Mouse (Mus musculus): ENCODE results near the gene Camp.
A peak's percentile ranks its signal among the peaks of the same experiment; 100 is the strongest.

Gene Camp

DNA sequence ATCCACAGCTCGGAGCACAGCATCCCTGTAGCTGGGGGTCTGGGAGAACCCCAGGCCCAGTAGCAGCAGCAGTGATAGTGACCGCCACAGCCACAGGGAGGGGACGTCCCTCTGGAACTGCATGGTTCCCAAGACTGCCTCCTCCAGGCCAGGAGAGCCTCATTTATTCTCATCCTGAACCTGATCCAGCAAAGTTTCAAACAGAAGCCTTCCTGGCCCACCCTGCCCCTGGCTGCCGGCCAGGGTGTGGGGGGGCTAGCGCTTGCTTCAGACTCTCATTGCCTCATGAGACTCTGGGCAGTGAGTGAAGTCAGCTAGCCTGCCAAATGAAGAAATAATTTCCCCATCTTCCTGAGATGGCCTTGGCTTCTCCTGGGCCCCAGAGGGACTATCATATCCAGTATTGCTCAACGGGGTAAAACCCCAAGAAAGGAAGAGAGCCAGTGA lies at the start of gene Camp:
TSS of gene Camp (minus strand) at position 306 of the 447 bp plus-strand sequence.
- DNase-seq (ENCODE audit: low read depth, low spot score): no peak

GRCm38 (mm10) chr9:109898027-109898426 lies 48.6 kb upstream of the Camp start:
- no peak for DNase-seq (ENCODE audit: low read depth, low spot score)

DNA sequence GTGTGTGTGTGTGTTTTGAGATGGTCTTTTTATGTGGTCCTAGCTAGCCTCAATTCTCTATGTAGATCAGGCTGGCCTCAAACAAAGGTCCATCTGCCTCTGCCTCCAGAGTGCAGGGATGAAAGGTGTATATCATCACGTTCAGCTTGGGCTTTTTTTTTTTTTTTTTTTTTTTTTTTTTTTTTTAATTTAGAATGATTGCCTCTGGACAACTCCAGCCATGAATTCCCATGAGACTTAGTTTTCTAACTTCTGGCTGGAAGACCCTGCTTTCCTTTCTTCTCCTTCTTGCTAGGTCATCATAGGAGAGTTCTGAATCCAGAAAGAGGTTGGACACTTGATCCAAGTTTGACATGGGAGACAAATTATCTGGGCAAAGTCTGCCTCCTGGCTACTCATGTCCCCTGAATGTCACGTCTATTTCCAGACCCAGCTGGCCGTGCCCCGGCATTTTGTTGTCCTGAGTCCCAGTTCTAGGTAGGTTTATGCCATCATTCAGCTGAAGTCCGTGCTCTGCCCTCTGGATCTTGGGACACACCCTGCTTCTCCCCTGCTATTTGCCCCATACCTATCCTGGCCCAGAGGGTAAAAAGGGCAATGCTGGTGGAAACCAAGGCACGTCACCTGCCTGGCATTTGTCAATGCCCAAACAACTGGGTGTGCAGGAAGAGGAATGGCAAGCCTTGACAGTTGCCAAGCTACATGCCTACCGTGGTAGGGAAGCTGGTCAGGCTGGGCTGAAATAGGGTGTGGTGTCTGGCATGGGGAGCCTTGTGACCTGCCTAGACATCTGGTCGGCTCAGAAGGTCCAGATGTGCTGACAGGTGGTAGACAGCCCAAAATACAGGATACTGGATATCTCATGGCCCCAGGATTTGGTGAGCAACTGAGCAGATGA lies 47.1 kb upstream of the Camp start:
- DNase-seq (ENCODE audit: low read depth, low spot score): no peak

GRCm38 (mm10) chr9:109895593-109895992 lies 46.2 kb upstream of the Camp start:
- DNase-seq (ENCODE audit: low read depth, low spot score): no peak

DNA sequence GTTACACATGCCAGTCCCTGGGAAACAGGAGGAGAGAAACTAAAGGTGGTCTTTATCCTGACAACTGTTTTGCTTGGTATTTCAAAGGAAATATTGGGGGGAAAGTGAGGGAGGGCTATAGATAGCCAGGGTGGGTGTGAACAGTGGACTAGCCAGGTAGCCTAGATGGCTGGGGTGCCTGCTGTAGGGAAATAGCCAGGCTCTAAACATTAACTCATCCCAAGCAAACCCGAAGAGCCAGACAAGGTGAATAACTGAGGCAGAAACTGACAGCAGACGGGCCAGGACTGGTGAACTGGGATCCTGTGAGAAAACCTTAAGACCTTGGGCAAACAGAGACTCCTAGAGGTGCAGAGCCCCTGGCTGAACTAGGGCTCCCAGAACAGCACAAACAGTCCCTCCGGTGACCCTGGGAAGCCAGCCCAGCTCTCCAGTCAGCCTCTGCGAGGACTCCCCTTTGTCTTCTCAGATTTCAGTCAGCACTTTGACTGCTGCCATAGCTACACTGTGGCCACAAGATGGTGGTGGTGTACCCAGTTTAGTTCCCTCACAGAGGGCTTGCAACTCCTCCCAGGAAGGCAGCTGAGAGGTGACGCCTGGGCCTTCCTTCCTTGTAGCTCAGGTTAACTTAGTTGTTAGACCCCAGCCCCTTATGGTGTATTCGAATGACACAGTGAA lies 45.1 kb upstream of the Camp start:
- peak; percentile 60 for DNase-seq (ENCODE audit: low read depth, low spot score)

- peak; percentile 66 for DNase-seq (ENCODE audit: low read depth, low spot score)
Observed at GRCm38 (mm10) chr9:109892651-109893250, 43.3 kb upstream of the Camp start.

GRCm38 (mm10) chr9:109891501-109891900 lies 42.1 kb upstream of the Camp start:
- no peak for DNase-seq (ENCODE audit: low read depth, low spot score)

GRCm38 (mm10) chr9:109887321-109887720 lies 37.9 kb upstream of the Camp start:
- DNase-seq (ENCODE audit: low read depth, low spot score): no peak

GRCm38 (mm10) chr9:109886259-109886658 lies 36.8 kb upstream of the Camp start:
- DNase-seq (ENCODE audit: low read depth, low spot score): no peak

DNA sequence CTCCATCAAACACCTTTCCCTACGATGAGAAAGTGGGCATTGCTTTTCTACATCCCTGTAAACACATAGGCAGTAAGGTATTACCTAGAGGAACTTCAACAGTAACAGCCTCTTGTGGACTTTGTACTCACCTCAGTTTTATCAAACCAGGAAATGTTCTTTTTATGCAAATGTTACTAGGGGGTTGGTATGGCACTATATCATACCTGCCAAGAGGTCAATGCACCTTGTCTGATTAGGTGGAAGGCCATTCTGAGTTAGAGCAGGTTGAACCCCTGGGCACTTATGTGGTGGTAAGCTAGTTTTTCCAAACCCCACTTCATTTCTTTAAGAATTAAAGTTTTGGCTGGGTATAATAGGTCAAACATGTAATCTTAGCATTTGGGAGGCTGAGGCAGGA lies 29.9 kb upstream of the Camp start:
- DNase-seq (ENCODE audit: low read depth, low spot score): no peak

GRCm38 (mm10) chr9:109877666-109878065 lies 28.2 kb upstream of the Camp start:
- no peak for DNase-seq (ENCODE audit: low read depth, low spot score)

GRCm38 (mm10) chr9:109876756-109877155 lies 27.3 kb upstream of the Camp start:
- no peak for DNase-seq (ENCODE audit: low read depth, low spot score)

GRCm38 (mm10) chr9:109875695-109876601 lies 26.5 kb upstream of the Camp start:
- DNase-seq (ENCODE audit: low read depth, low spot score): no peak

- peak; percentile 98 for DNase-seq (ENCODE audit: low read depth, low spot score)
Observed at GRCm38 (mm10) chr9:109874797-109875691, 25.6 kb upstream of the Camp start, which contains the start of gene Cdc25a. Gene Cdc25a, plus strand, starts transcription at chr9:109875579.

- no peak for DNase-seq (ENCODE audit: low read depth, low spot score)
Observed at GRCm38 (mm10) chr9:109870983-109871572, 21.7 kb upstream of the Camp start.

DNA sequence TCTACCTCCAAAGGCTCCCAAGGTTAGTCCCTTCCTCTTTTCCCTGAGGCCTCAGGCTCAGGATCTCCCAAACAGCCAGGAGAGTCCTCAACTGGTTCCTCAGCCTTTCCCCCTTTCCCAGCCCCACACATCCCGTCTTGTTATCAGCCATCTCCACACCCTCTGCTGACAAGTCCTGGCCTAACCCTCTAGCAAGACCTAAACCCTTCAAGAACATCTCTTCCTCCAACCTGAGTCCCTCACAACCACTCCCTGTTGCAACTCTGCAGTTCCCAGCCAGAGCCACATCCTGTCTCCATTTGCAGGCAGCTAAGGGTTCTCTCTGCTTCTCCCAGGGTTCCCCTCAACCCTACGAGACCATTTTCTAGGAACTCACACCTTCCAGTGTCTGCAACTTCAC lies 16.8 kb upstream of the Camp start:
- DNase-seq (ENCODE audit: low read depth, low spot score): no peak

DNA sequence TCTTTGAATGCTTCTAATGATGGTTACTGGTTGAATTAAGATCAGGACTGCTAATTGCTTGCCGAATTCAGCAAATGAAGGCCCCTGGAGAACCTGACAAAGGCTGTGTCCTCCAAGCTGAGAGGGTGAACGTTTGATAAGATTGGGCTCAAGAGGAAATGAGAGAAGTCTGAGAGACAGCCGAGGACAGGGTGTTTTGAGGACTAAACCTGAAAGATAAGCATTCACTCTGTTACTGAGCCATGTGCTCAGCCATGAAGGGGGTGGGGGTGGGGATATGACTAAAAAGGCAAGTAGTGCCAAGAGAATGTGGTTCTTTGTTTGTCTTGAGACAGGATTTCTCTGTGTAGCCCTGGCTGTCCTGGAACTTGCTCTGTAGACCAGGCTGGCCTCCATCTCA lies 13.7 kb upstream of the Camp start:
- no peak for DNase-seq (ENCODE audit: low read depth, low spot score)

- DNase-seq (ENCODE audit: low read depth, low spot score): no peak
Observed at GRCm38 (mm10) chr9:109862397-109863044, 13.1 kb upstream of the Camp start.

GRCm38 (mm10) chr9:109855947-109856346 lies 6.5 kb upstream of the Camp start:
- DNase-seq (ENCODE audit: low read depth, low spot score): no peak
